Mouse (Mus musculus) midbrain, postnatal 0 days (tissue): ENCODE measurements at regions not wholly inside any gene's neighbourhood (a gene's known extent, or its start where the extent isn't known, plus 50 kb on each side); places are given as distances from the start of the nearest gene placed in this dataset.
A peak's percentile ranks its signal among the peaks of the same experiment; 100 is the strongest.

ENCODE experiments used
- ATAC-seq: fragments of 200-750 bp; cut with Nextera tagmentation; 2 replicates; pipeline ENCODE4 v1.8.0; 2017; ENCODE audit warnings: moderate number of reproducible peaks, mild to moderate bottlenecking, moderate TSS enrichment, moderate library complexity; ENCODE audit not compliant: low FRiP score
- DNase-seq: peaks from one replicate; pipeline ENCODE4 v3.0.0-alpha.2; 2015; ENCODE audit warnings: low spot score
- H3K27ac ChIP-seq: fragments of 300-500 bp; sonication (generic); 2 replicates; pipeline ENCODE4 v1.5.1; 2014; ENCODE audit warnings: low read depth, mild to moderate bottlenecking, low read length, mixed read lengths
- H3K27me3 ChIP-seq: fragments of 300-500 bp; sonication (generic); 2 replicates; pipeline ENCODE4 v1.6.1; 2014; ENCODE audit warnings: low read length, control low read depth, mixed read lengths; ENCODE audit not compliant: insufficient read depth
- H3K36me3 ChIP-seq: fragments of 300-500 bp; sonication (generic); 2 replicates; pipeline ENCODE4 v1.6.1; 2014; ENCODE audit warnings: low read length, control low read depth, mixed read lengths; ENCODE audit not compliant: insufficient read depth
- H3K4me1 ChIP-seq: fragments of 300-500 bp; sonication (generic); 2 replicates; pipeline ENCODE4 v1.6.1; 2014; ENCODE audit warnings: mild to moderate bottlenecking, control low read depth, antibody characterized with exemption, low read length, mixed read lengths; ENCODE audit not compliant: insufficient read depth
- H3K4me2 ChIP-seq: fragments of 300-500 bp; sonication (generic); 2 replicates; pipeline ENCODE4 v1.6.1; 2014; ENCODE audit warnings: low read depth, mild to moderate bottlenecking, low read length, mixed read lengths; ENCODE audit not compliant: poor library complexity, severe bottlenecking
- H3K4me3 ChIP-seq: fragments of 300-500 bp; sonication (generic); 2 replicates; pipeline ENCODE4 v1.5.1; 2014; ENCODE audit warnings: low read depth, mild to moderate bottlenecking, low read length, moderate library complexity
- H3K9ac ChIP-seq: fragments of 300-500 bp; sonication (generic); replicated peaks from 2 replicates; pipeline ENCODE4 v1.6.1; 2014; ENCODE audit warnings: mild to moderate bottlenecking, low read length, moderate library complexity, mixed read lengths; ENCODE audit not compliant: poor library complexity, severe bottlenecking
- H3K9me3 ChIP-seq: fragments of 300-500 bp; sonication (generic); 2 replicates; pipeline ENCODE4 v1.6.1; 2016; ENCODE audit warnings: low read length, control low read depth
- CTCF ChIP-seq: IDR thresholded peaks from 2 replicates; pipeline ENCODE4 v1.5.1; 2016; ENCODE audit warnings: antibody characterized with exemption, mild to moderate bottlenecking
- WGBS: fragments of 180-500 bp; shearing (Covaris S2); extraction: QIAGEN DNeasy Blood & Tissue Kit; methylation state at CpG from one replicate; pipeline ENCODE4 v1.1.7; 2014; 5-methylcytosine and 5-hydroxymethylcytosine counted together

DNA sequence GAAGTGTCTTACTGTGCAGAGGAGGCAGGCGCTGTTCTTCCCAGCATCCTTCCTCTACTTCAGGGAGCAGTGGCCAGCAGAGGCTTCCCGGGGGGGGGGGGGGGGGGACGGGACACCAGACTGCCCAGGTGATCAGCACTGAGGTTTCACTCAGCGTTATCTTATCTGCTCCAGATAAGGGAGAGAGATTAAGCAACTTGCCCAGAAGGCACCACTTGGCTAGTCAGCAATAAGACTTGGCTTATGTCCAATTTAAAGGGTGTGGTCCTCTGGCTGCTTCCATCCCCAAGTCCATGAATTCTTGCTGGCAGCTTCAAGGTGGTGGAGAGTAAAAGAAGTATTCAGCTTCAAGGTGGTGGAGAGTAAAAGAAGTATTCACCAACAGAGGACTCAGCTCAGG lies 108.9 kb upstream of the Ptch1 start:
- no peak overlapping the region for H3K9ac ChIP-seq
- H3K36me3 ChIP-seq = no peaks in the 10 kb centered on the region
- no peaks in the 10 kb centered on the region for H3K9me3 ChIP-seq
- H3K27me3 ChIP-seq = no peaks in the 10 kb centered on the region
- no peaks in the 10 kb centered on the region for H3K4me1 ChIP-seq
- WGBS = 72% methylated on average over 2 of the region's 4 CpGs
- H3K4me2 ChIP-seq = no peak overlapping the region
- H3K4me3 ChIP-seq = no peak overlapping the region
- no peak for TF ChIP-seq CTCF
- DNase-seq (no peak), ATAC-seq (no peak)
- no peak overlapping the region for H3K27ac ChIP-seq

DNA sequence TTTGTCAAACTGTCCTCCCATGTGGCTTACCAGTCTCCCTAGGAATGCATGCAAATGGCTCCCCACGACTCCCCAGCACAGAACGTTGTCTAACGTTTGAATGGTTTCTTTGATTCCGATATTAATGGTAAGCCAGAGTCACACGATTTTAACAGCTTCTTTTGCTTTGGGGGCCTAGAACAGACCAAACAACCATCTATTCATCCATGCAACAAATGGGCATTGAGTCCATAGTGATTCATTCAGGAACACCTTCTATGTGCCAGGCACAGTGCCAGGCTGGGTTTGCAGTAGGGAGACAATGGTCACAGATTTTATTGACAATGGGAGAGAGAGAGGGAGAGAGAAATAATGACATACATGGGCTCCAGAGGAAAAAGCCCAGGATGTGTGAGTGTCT lies 118.6 kb upstream of the Ptch1 start:
- H3K4me1 ChIP-seq = no peaks in the 10 kb centered on the region
- 49% methylated on average over 5 of the region's 5 CpGs for WGBS
- H3K4me2 ChIP-seq = no peak overlapping the region
- TF ChIP-seq CTCF = no peak
- no peaks in the 10 kb centered on the region for H3K36me3 ChIP-seq
- H3K27me3 ChIP-seq = 0 out of 2 replicates have a peak, but pooled peaks cover 4% of the 10 kb centered on the region
- H3K27ac ChIP-seq = no peak overlapping the region
- peak; percentile 56 for DNase-seq
- ATAC-seq = no peak
- H3K4me3 ChIP-seq = no peak overlapping the region
- H3K9ac ChIP-seq = no peak overlapping the region
- no peaks in the 10 kb centered on the region for H3K9me3 ChIP-seq

DNA sequence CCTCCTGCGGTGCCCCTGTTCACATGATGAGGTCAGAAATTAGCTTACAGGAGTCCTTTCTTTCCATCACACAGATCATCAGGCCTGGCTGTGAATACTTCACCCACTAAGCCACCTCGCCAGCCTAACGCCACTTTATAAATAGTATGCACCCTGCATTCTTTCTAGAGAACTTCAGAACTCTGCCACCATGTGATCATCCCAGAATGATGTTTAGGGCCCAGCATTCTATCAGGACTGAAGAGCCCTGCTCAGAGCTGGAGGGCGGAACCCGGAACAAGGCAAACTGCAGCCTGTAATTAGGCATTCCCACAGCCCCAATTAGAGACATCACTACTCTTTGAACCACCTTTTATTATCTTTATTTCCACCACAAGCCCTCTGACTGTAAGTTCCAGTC lies 120.2 kb upstream of the Ptch1 start:
- no peak overlapping the region for H3K4me3 ChIP-seq
- DNase-seq (no peak), ATAC-seq (no peak)
- H3K4me2 ChIP-seq = no peak overlapping the region
- 0 out of 2 replicates have a peak, but pooled peaks cover 4% of the 10 kb centered on the region for H3K27me3 ChIP-seq
- no peaks in the 10 kb centered on the region for H3K4me1 ChIP-seq
- TF ChIP-seq CTCF = no peak
- no peaks in the 10 kb centered on the region for H3K9me3 ChIP-seq
- no peak overlapping the region for H3K9ac ChIP-seq
- WGBS = 78% methylated on average over 5 of the region's 5 CpGs
- H3K36me3 ChIP-seq = no peaks in the 10 kb centered on the region
- H3K27ac ChIP-seq = no peak overlapping the region

DNA sequence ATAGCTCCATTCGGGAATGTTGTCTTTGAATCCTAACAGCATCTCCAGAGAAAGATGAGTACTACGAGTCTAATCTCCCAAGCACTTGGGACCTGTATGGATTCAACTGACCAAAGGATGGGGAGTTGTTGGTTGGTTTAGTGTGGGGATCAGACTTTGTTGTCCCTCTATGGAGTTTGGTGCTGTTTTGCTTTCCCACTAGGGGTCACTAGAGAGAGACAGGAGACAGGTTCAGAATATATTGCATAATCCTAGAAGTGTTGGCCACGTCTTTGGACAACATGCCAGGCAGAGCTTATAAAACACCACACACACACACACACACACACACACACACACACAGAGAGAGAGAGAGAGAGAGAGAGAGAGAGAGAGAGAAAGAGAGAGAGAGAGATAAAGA lies 118.6 kb upstream of the Ercc6l2 start:
- Histone ChIP-seq H3K27me3 (no peaks in the 10 kb centered on the region), H3K9ac (no peak overlapping the region), H3K9me3 (no peaks in the 10 kb centered on the region), H3K27ac (no peak overlapping the region), H3K4me3 (no peak overlapping the region), H3K4me1 (no peaks in the 10 kb centered on the region), H3K4me2 (no peak overlapping the region), H3K36me3 (no peaks in the 10 kb centered on the region)
- ATAC-seq (no peak), DNase-seq (peak; percentile 17)
- WGBS = 60% methylated on average over 3 of the region's 3 CpGs
- peak; percentile 60 for TF ChIP-seq CTCF

DNA sequence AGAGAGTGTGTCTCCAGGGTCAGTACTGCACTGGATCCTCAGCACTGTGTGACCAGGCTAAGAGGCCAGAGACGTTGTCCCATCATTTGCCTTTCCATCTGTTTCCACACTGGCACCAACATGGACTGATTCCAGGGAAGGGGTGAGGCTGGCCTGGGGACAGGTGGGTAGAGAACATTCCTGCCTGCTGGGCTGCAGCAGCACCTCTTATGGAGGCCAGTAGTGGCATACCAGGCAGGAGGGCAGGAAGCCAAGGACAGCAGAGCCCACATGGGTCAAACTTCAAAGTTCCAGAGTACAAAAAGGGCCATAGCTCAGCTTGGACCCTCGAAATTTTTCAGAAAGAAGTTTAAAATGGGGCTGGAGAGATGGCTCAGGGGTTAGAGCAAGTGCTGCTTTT lies 115.4 kb upstream of the Ercc6l2 start:
- no peak for DNase-seq
- Histone ChIP-seq H3K36me3 (no peaks in the 10 kb centered on the region), H3K27ac (no peak overlapping the region), H3K27me3 (no peaks in the 10 kb centered on the region), H3K4me1 (no peaks in the 10 kb centered on the region), H3K9me3 (no peaks in the 10 kb centered on the region), H3K4me3 (no peak overlapping the region), H3K9ac (no peak overlapping the region), H3K4me2 (no peak overlapping the region)
- WGBS = 71% methylated on average over 2 of the region's 2 CpGs
- no peak for TF ChIP-seq CTCF
- ATAC-seq = no peak

DNA sequence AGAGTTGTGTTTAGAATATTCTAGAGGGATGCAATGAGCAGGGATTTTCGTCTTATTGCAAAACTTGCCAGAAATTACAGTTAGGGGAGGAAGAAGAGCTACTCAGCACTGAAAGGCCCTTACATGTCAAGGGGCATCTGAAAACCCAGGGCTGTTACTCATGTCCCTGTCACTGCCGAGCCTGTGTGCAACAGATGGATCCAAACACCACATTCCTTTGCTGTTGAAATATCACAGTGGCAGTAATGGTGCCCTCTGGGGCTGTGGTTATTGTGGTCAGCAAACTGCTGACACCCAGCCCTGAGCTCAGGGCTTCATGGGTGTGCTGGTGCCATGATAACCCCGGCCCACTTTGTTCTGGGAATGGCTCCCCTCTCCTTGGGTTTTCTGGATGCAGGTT lies 114.3 kb upstream of the Ercc6l2 start:
- Histone ChIP-seq H3K27me3 (no peaks in the 10 kb centered on the region), H3K36me3 (no peaks in the 10 kb centered on the region), H3K9ac (no peak overlapping the region), H3K27ac (no peak overlapping the region), H3K4me1 (no peaks in the 10 kb centered on the region), H3K9me3 (no peaks in the 10 kb centered on the region), H3K4me2 (no peak overlapping the region), H3K4me3 (no peak overlapping the region)
- 84% methylated on average over 3 of the region's 3 CpGs for WGBS
- TF ChIP-seq CTCF = no peak
- DNase-seq = no peak
- no peak for ATAC-seq
